Mouse (Mus musculus) forebrain, postnatal 0 days (tissue): ENCODE results near the gene Slc38a4. TPM values are rescaled to one million over a fixed set of nuclear protein-coding genes. Genes with fewer than 3 reads are reported as not detected.

Source experiments
- ATAC-seq: fragments of 200-750 bp; cut with Nextera tagmentation; 2 replicates; pipeline ENCODE4 v1.8.0; 2017; ENCODE audit warnings: mild to moderate bottlenecking, moderate library complexity
- DNase-seq: peaks from one replicate; pipeline ENCODE4 v3.0.0-alpha.2; 2015
- H3K27ac ChIP-seq: fragments of 300-500 bp; sonication (generic); 2 replicates; pipeline ENCODE4 v1.5.1; 2014; ENCODE audit warnings: low read depth, mild to moderate bottlenecking, antibody characterized with exemption, low read length, moderate library complexity, mixed read lengths
- H3K27me3 ChIP-seq: fragments of 300-500 bp; sonication (generic); 2 replicates; pipeline ENCODE4 v1.6.1; 2014; ENCODE audit warnings: mild to moderate bottlenecking, low read length, mixed read lengths; ENCODE audit not compliant: insufficient read depth
- H3K36me3 ChIP-seq: fragments of 300-500 bp; sonication (generic); 2 replicates; pipeline ENCODE4 v1.6.1; 2014; ENCODE audit warnings: mild to moderate bottlenecking, moderate library complexity; ENCODE audit not compliant: insufficient read depth
- H3K4me1 ChIP-seq: fragments of 300-500 bp; sonication (generic); 2 replicates; pipeline ENCODE4 v1.6.1; 2014; ENCODE audit warnings: antibody characterized with exemption; ENCODE audit not compliant: insufficient read depth
- H3K4me2 ChIP-seq: fragments of 300-500 bp; sonication (generic); 2 replicates; pipeline ENCODE4 v1.6.1; 2014; ENCODE audit warnings: low read depth, mild to moderate bottlenecking, moderate library complexity
- H3K4me3 ChIP-seq: fragments of 300-500 bp; sonication (generic); 2 replicates; pipeline ENCODE4 v1.5.1; 2014; ENCODE audit warnings: low read depth, low read length, mixed read lengths
- H3K9ac ChIP-seq: fragments of 300-500 bp; sonication (generic); 2 replicates; pipeline ENCODE4 v1.6.1; 2014; ENCODE audit warnings: mild to moderate bottlenecking
- H3K9me3 ChIP-seq: fragments of 300-500 bp; sonication (generic); 2 replicates; pipeline ENCODE4 v1.6.1; 2016; ENCODE audit warnings: low read length
- CTCF ChIP-seq: sonication (generic); IDR thresholded peaks from 2 replicates; pipeline ENCODE4 v1.5.1; 2016; ENCODE audit warnings: antibody characterized with exemption, control low read depth, low read depth
- WGBS: fragments of 180-500 bp; shearing (Covaris S2); extraction: QIAGEN DNeasy Blood & Tissue Kit; methylation state at CpG from one replicate; pipeline ENCODE4 v1.1.7; 2014; 5-methylcytosine and 5-hydroxymethylcytosine counted together
- polyA plus RNA-seq: library from polyadenylated mRNA; unstranded; fragments of >200 nt; fragmentation: Nextera tagmentation; extraction: Ambion mirVana; gene quantifications from 2 replicates; pipeline ENCODE4 v1.2.1, GENCODE M21; 2015
- total RNA-seq: library from RNA; depleted of rRNA; stranded (reverse); fragments of >200 nt; gene quantifications from 2 replicates; pipeline ENCODE4 v1.2.3, GENCODE M21; 2014

Slc38a4 gene
- total and polyA plus RNA-seq, 2 experiments from 2014 or later = 2.8 to 4.4 TPM

DNA sequence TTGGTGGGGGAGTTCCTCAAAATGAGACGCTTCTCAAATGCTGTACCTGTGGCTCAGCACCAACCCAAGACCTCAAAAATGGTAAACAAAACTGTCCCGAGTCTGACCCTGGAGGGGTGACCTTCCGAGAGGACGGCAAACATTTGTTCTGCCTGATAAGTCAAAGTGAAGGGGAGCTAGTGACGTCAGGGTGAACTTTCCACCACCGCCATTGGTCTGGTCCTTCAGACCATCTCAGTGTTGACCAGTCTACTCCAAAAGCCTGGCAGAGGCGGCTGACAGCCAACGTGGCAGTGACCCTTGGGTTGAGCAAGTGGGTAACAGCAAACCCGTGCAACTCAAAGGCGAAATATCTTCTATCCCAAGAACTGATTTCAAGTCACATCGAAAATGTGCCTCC is 27.1 kb downstream of the Slc38a4 start:
- Histone ChIP-seq H3K27me3 (no peaks in the 10 kb centered on the region), H3K4me1 (no peaks in the 10 kb centered on the region), H3K9ac (no peak overlapping the region), H3K27ac (no peak overlapping the region), H3K4me3 (no peak overlapping the region), H3K36me3 (no peaks in the 10 kb centered on the region), H3K4me2 (no peak overlapping the region), H3K9me3 (no peaks in the 10 kb centered on the region)
- 90% methylated on average over 11 of the region's 11 CpGs for WGBS
- TF ChIP-seq CTCF = no peak
- ATAC-seq (no peak), DNase-seq (no peak)

DNA sequence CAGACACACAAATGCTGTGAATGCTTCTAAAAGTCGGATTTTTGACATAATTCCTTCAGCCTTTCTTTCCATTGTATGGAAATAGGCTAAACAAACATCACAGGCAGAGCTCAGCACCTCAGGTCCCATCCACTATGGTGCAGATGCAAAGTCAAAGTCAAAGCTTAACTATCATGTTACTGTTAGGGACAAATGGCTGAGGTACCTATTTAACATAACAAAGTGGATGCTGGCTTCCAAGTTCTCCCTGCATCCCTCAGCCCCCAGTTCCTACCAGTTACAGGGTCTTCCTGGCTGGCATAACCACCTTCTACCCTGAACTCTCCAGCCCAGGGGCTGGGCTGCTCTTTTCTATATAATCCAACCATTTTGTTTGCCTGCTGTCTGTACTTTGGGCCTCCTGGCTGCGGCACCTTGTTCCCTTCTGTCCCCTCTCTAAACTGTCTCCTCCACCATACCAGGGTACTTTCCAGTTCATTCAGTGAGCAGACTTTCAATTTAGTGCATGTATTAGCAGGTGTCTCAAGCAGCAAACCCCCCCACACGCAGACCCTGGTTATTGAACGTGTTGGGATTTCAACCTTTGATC is 27.6 kb downstream of the Slc38a4 start:
- H3K27me3 ChIP-seq = no peaks in the 10 kb centered on the region

DNA sequence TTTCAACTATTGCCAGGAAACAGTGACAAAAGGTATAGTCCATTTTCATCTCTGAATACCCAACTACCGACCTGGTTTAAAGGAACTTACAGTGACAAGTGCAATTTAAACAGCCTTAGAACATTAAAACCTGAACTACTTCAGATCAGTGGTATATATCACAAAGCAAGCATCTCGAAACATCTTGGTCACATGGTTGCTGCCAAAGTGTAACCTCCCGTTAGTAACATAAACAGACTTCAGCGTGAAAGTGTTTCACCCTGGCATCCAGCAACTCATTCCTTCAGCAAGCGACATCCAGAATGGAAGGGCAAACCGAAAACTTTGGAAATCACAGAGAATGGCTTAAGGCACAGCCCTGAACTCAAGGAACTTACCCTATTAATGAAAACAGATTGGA is 29.1 kb downstream of the Slc38a4 start:
- WGBS = 83% methylated on average over 6 of the region's 6 CpGs
- H3K9me3 ChIP-seq = no peaks in the 10 kb centered on the region

More for the DNA sequence above, 27.6 kb downstream of the Slc38a4 start:
- no peaks in the 10 kb centered on the region for H3K4me1 ChIP-seq
- DNase-seq = no peak
- no peak for ATAC-seq
- no peaks in the 10 kb centered on the region for H3K36me3 ChIP-seq
- no peak overlapping the region for H3K4me3 ChIP-seq
- H3K27ac ChIP-seq = no peak overlapping the region
- WGBS = 61% methylated on average over 4 of the region's 4 CpGs
- H3K4me2 ChIP-seq = no peak overlapping the region
- no peak overlapping the region for H3K9ac ChIP-seq
- no peak for TF ChIP-seq CTCF
- H3K9me3 ChIP-seq = no peaks in the 10 kb centered on the region

DNA sequence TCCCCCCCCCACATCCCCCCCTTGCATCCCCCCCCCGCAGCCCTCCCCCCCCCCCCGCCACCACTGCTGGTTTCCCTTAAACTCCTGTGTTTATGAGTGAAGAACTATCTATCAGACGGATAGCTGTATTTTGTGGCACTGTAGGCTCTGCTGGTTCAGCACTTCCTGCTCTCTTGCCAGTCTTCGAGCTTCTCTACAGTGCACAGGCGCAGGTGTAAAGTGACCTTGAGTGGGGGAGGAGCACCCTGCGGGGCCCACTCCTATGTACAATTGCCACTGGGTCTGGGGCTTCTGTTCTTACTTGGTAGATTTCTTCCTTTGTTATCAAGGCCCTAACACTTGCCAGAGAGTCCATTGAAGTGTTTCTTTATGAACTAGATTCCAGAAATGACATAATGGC is 33.0 kb downstream of the Slc38a4 start:
- ATAC-seq = no peak
- H3K4me3 ChIP-seq = no peak overlapping the region
- no peak for TF ChIP-seq CTCF
- H3K9ac ChIP-seq = no peak overlapping the region
- WGBS = 90% methylated on average over 6 of the region's 6 CpGs
- no peaks in the 10 kb centered on the region for H3K36me3 ChIP-seq
- no peaks in the 10 kb centered on the region for H3K4me1 ChIP-seq
- H3K27ac ChIP-seq = no peak overlapping the region
- H3K4me2 ChIP-seq = no peak overlapping the region
- no peaks in the 10 kb centered on the region for H3K27me3 ChIP-seq
- no peak for DNase-seq
- no peaks in the 10 kb centered on the region for H3K9me3 ChIP-seq

More for the DNA sequence above, 29.1 kb downstream of the Slc38a4 start:
- DNase-seq (no peak), ATAC-seq (no peak)
- no peak for TF ChIP-seq CTCF
- no peak overlapping the region for H3K9ac ChIP-seq
- H3K27ac ChIP-seq = no peak overlapping the region
- H3K36me3 ChIP-seq = no peaks in the 10 kb centered on the region
- H3K4me1 ChIP-seq = no peaks in the 10 kb centered on the region
- H3K4me2 ChIP-seq = no peak overlapping the region
- H3K4me3 ChIP-seq = no peak overlapping the region
- no peaks in the 10 kb centered on the region for H3K27me3 ChIP-seq

DNA sequence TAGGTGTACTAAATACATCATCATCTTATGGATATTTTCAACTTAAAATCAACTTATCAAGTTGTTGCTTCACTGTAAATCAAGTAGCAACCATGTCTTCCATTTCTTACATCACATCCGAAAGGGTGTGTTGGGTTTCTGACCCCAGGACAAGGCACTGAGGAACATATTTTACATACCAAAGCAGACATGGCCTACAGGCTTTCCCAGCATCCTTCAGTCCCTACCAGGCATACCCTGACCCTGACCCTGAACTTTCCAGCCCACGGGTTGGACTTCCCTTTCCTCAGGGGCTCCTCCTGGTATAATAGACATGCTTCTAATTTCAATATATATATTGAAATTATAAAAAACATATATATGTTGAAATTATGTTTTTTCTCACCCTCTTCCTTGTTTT is 33.5 kb downstream of the Slc38a4 start:
- no peak for TF ChIP-seq CTCF
- Histone ChIP-seq H3K27me3 (no peaks in the 10 kb centered on the region), H3K36me3 (no peaks in the 10 kb centered on the region), H3K4me1 (no peaks in the 10 kb centered on the region), H3K4me3 (no peak overlapping the region), H3K27ac (no peak overlapping the region), H3K9ac (no peak overlapping the region), H3K4me2 (no peak overlapping the region), H3K9me3 (no peaks in the 10 kb centered on the region)
- WGBS = 90% methylated on average over 2 of the region's 2 CpGs
- ATAC-seq = no peak
- no peak for DNase-seq

DNA sequence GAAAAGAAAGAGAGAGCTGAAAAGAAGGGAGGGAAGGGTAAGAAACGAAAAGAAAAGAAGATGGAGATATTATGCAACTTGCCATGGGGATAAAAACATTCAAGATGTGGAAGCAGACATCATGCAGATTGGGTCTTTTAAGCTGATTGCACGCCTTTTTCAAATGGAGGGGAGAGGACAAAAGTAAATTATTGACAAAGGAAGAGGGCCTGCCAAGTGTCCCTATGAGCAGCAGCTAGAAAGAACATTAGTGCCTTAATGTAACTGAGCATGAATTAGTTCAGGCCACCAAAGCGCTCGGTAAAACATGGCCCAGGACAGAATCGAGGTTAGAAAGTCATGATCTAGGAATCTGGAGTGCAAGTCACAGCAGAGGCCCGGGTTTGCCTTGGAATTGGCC is 35.5 kb downstream of the Slc38a4 start:
- ATAC-seq = no peak
- Histone ChIP-seq H3K27ac (no peak overlapping the region), H3K4me1 (no peaks in the 10 kb centered on the region), H3K27me3 (no peaks in the 10 kb centered on the region), H3K9ac (no peak overlapping the region), H3K36me3 (no peaks in the 10 kb centered on the region), H3K4me3 (no peak overlapping the region), H3K4me2 (no peak overlapping the region), H3K9me3 (no peaks in the 10 kb centered on the region)
- DNase-seq = no peak
- TF ChIP-seq CTCF = no peak
- 81% methylated on average over 6 of the region's 6 CpGs for WGBS

DNA sequence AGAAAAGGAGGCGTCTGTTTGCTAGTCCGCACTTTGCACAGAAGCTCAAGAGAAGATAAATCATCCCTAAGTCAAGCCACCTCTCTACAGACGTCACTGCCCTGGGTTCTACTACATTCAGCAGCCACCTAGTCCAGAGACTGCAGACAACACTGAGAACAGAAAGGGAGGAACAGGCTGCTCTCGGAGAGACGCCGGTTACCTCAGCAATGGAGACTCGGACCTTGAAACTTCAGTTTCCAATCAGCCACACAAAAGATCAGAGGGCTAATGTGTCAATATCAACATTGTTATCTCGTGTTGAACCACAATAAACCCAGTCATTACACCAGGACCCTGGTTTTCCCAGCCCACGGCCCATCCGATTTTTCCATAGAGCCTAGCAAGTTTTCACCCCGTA is 36.4 kb downstream of the Slc38a4 start:
- DNase-seq = no peak
- H3K9ac ChIP-seq = no peak overlapping the region
- WGBS = 90% methylated on average over 11 of the region's 11 CpGs

More for the DNA sequence above, 36.4 kb downstream of the Slc38a4 start:
- ATAC-seq = no peak
- H3K4me1 ChIP-seq = no peaks in the 10 kb centered on the region
- no peaks in the 10 kb centered on the region for H3K9me3 ChIP-seq
- TF ChIP-seq CTCF = no peak
- H3K4me3 ChIP-seq = no peak overlapping the region
- no peaks in the 10 kb centered on the region for H3K27me3 ChIP-seq
- no peak overlapping the region for H3K27ac ChIP-seq
- no peaks in the 10 kb centered on the region for H3K36me3 ChIP-seq
- no peak overlapping the region for H3K4me2 ChIP-seq
